Mouse (Mus musculus): ENCODE results near the gene Tsfm. TPM values are rescaled to one million over a fixed set of nuclear protein-coding genes. Genes with fewer than 3 reads are reported as not detected.
"Not testable (repeated sequence)": the region's sequence is repeated elsewhere in the genome, so short reads cannot be mapped to it uniquely, and the experiment has no call there.

Gene Tsfm
- total RNA-seq, 2 experiments from 2014 or later: 65.1 to 68.0 TPM

DNA sequence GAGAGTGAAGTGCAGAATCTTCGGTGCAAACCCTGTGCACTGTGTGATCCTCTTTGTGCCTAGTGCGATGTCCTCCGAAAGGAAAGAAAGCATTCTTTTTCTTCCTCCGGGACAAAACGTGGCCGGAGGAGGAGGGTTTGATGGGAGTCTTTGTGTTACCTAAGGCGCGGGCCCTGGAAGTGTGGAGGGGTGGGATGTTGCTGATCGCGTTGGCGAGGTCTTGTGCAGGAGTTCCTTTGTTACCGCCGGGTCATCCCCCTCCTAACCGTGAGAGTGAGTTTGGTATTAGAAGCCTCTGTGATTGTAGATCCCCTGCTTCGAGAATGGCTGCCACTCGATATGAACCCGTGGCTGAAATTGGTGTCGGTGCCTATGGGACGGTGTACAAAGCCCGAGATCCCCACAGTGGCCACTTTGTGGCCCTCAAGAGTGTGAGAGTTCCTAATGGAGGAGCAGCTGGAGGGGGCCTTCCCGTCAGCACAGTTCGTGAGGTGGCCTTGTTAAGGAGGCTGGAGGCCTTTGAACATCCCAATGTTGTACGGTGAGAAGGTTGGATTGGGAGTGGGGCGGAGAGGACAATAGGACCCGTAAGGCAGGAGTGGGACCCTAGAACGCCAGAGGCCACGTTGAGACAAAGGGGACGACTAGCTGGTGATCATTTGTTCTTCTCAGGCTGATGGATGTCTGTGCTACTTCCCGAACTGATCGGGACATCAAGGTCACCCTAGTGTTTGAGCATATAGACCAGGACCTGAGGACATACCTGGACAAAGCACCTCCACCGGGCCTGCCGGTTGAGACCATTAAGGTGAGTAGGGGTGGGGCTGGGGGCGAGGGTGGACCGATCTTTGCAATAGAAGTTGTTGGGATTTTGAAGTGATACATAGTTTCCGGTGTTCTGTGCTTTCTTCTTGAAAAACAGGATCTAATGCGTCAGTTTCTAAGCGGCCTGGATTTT is 33.6 kb upstream of the Tsfm start:
- no peak for DNase-seq

DNA sequence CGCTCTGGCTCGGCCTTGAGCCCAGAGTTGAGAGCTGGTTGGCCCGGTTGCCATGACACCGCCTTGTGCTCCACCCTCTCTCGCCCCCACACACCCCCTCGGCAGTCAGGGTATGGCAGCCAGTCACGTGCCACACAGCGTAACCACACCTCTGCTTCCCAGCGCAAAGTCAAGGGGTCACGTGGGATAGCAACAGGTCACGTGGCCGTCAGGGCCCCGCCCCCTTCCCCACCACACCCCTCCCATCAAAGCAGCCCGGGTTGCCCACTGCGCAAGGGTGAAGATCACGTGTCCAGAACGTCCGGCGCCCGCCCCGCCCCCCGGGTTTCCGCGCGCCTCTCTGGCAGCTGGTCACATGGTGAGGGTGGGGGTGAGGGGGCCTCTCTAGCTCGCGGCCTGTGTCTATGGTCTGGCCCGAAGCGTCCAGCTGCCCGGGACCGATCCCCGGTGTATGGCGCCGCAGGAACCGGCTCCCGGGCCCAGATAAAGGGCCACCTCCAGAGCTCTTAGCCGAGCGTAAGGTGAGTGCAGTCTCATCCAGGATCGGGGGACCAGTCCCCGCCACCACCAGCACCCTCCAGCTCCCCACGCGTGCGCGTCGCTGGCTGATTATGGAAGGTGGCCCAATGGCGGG is 32.7 kb upstream of the Tsfm start, which contains the start of gene Cdk4:
Gene Cdk4, plus strand, starts transcription at position 296 of the 634 bp plus-strand sequence.
- DNase-seq: peak; percentile 99

DNA sequence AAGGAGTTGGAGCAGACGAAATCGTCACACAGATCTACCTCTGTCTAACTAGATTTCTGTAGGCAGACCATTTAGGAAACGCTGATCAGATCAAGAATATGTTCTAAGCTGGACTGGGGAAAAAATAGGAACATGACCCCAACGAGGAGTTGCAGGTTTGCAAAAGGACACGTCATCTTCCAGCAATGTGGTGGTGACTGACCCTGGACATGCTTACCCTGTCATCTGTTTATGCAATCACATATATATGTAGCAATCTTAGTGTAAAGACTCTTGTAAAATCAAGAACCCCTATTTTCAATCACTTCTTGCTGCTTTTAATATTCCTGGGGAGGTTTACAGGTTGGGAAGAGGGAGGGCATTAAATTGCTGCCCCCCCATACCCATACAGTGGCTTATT is 31.9 kb upstream of the Tsfm start:
- no peak for DNase-seq

DNA sequence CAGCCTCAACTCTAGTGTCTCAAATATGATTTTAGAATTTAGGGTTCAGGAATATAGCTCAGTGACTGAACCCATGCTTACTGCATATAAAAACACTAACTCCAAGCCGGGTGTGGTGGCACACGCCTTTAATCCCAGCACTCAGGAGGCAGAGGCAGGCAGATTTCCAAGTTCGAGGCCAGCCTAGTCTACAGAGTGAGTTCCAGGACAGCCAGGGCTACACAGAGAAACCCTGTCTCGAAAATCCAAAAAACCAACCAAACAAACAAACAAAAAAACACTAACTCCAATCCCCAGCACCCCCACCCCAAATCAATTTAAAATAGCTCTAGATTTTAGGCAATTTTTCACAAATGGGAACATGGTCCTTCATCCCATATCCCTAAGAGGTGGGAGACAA is 31.5 kb upstream of the Tsfm start:
- DNase-seq: not testable (repeated sequence)

DNA sequence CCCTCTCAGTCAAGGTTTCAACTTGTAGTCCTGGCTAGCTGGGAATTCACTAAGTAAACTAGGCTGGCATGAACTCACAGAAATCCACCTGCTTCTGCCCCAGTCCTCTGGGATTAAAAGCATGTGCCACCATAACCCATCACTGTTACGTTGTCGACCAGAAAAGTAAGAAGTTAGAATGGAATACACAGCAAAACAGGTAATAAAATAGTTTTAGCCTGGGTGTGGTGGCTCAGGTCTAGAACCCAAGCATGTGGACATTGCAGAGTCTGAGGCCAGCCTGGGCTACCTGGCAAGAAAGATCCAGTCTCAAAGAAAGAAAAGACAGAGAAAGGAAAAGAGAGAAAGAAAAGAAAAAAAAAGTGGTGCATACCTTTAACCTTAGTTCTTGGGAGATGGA is 30.9 kb upstream of the Tsfm start:
- no peak for DNase-seq

DNA sequence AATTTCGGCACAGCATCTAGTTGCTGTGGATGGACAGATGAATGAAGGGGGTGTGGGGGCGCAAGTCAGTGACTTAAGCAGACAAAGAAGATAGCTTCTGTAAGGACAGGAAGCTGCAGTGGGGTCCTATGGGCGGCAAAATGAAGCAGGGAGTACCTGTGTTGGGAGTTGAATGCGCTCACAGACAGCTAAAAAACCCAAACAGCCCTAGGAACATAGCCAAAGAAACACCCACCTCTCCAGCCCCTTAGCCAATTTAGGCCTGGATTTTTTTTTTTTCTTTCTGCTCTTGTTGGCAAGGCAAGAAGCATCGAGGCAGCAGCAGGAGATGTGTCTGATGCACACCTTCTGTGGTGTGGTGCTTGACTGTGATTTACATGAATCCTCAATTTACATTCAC is 30.4 kb upstream of the Tsfm start:
- no peak for DNase-seq

DNA sequence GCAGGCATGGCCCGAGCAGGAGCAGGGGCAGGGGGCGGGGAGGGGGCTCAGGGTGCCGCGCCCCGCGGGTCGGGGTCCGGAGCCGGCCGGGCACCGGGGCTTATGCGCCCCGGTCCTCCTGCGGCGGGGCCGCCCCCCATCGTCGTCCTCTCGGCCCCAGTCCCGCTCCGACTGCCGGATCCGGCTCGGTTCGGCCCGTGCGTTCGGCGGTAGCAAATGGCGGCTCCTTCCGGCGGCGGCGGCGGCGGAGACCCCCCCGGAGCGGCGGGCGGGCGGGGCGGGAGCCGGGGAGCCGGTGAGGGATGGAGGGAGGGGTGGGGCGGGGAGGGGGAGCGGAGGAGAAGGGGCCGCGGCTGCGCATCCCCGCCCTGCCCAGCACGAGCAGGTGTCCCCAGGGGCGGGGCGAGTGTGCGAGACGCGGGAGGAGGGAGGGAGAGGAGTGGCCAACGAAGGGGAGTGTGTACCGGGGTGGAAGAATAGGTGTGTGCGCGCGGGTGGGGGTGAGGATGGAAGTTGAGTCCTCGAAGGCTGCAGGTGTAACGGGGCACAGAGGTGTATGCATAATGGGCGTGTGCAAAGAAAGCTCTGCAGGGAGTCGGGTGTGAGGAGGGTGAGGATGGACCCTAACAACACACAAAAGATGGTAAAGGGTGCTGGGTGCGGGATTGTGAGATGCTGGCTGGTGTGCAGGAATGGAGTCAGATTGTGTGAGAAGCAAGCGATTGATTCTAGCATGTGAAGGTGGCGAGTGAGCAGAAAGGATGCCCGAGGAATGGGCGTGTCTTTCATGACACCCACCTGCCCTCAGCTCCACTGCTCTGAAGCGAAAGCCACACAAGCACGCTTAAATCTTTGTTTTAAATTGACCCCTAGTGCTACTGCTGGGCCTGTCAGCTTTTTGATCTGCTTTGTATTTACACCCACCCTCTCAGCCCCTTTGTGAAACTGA is 29.6 kb upstream of the Tsfm start, which contains the start of gene March9:
Gene March9, minus strand, starts transcription at position 217 of the 949 bp plus-strand sequence.
- peak; percentile 44 for DNase-seq

DNA sequence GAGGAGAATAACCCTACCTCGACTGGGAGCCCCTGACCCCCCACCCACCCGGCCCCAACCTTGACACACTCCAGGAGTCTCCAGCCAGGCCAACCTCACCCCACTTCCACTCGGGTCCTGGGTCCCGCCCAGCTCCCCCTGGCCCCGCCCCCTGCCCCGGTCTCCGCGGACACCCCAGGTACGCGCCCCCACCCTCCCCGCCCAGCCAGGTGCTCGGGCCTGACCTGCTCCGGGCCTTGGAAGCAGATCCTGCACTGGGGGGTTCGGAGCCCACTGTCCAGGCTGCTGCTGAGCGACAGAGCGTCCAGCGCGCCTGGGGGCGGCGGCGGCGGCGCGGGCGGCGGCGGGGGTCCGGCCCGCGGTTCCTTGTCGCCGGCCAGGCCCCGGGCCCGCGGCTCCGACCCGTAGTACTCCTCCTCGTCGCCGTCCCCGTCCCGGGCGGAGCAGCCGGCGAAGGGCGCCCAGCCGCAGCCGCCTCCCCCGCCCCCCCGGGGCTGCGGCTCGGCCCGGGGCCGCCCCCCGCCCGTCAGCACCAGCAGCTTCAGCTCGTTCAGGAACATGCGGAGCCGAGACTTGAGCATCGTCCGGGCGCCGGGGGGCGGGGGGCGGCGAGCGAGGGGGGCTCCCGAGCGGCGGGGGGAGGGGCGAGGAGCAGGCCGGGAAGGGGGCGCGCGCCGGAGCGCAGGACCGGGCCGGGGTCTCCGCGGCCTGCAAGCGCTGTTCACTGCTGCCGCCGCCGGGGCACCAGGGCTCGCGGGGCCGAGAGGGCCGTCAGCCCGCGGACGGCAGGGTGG is 28.7 kb upstream of the Tsfm start:
- DNase-seq: no peak

DNA sequence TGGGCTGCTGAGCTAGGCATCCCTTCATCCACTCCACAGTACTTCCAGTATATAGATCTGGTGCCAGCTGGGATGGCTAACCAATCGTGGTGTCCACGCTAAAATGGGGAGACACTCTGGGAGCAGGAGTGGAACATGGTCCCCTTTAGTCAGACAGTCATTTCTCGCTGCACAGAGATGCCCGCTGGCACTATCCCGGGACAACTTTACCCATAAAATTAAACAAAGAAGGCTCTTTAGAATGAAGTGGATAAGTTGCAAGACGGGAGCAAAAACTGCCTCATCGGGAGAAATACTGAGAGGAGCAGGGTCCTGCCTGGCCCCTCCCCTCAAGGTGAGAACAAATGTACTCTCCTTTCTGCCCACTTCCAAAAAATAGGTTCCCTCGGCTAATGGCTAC is 28.1 kb upstream of the Tsfm start:
- no peak for DNase-seq

DNA sequence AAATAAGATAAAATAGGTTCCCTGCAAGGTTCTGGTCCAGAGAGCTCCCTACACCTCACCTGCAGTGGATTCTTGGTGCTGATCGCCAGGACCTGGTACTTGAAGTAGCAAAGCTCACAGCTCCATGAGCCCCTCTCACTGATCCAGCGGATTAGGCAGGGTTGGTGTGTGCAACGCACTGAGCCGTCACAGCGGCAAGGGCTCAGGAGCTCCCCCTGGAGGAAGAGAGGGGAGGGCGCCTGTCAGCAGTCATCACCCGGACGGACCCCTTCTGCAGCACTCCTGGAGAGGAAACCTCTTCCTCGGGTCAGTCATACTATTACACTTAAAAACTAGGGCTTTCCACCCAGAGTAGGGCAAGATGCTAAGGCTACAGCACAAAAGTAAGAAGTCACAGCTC is 27.5 kb upstream of the Tsfm start:
- peak; percentile 84 for DNase-seq

DNA sequence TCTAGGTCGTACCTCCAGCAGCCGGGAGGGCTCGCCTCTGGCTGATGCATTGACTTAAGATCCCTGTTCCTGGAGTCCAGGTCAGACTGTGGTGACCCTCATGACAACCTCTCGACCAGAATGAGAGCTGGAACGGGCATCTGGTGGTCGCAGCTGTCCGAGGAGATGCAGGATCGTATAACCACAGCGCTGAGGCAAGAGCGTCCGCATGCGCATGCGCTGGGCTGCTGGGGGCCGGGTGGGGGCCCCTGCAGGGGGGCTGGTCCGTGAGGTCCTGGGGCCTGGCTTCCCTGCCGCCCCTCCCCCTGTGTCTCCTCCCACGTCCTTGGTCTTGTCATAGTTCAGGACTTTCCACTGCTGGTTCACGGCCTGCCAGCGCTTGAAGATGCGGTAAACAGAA is 25.9 kb upstream of the Tsfm start:
- DNase-seq: no peak

DNA sequence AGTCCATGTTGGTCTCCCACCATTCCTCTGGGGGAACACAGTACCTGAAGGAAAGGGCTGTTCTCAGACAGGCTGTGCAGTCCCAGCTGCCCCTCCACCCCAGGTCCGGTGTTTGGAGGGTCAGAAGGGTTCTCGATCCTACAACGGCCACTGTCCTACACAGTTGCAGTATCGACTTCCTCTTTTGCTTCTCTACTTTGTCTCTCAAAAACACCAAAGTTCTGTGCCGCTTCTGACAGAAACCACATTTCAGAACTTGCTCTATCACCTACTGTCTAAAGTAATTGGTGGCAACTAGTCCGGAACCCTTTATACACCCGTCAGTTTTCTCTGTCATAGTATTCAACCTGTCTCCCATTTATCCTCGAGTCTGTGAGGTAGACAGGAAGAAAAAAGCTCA is 24.8 kb upstream of the Tsfm start:
- no peak for DNase-seq

DNA sequence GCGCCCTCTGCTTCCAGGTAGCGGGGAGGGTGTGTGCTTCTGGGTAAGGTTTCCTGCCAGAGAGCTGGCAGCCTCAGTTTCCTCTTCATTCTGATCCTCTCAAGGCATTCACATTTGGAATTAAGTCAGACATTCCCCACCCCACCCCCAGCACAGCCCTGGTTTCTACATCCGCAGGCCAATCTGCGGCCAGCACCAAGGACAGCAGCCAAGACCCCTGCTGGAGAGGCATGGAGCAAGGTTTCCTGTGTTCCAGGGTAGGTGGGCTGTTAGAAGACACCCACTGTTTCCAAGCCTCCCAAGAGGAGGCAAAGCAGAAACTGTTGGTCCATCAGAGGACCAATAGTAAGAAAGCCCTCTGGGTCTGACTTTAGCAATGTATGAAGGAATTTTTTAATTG is 24.0 kb upstream of the Tsfm start:
- peak; percentile 42 for DNase-seq

DNA sequence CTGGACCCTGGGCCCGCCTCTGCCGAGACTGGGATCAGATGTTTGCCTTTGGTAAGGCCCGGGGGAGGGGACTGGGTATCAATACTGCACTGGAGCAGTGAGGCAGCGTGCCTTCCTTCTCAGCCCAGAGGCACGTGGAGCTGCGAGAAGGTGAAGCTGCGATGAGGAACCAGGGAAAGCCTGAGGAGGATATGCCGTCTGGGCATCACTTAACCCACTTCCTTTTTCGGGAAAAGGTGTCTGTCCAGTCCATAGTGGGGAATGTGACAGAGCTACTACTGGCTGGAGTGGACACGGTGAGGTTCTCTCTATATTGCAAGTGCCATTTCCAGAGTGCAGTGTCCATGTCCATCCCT is 19.5 kb upstream of the Tsfm start:
- no peak for DNase-seq

DNA sequence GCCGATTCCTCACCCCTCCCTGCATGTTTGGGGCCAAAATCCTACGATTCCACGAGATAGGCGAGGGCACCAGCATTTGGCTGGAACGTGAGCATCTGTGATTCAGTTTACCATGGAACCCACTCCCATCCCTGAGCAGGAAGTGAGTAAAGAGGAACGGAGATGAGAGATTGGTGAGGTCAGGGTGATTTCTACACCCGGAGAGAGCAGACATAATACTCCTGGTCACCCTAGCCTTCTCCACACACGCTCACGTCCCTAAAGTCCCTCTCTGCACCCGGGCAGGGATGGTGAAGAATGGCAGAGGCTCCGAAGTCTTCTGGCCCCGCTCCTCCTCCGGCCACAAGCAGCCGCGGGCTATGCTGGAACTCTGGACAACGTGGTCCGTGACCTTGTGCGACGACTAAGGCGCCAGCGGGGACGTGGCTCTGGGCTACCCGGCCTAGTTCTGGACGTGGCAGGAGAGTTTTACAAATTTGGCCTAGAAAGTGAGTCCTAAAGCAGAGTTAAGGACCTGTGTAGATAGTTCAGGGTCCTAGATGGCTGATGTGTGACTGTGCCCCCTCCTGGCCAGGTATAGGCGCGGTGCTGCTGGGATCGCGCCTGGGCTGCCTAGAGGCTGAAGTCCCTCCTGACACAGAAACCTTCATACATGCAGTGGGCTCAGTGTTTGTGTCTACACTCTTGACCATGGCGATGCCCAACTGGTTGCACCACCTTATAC is 18.9 kb upstream of the Tsfm start:
- DNase-seq: no peak

DNA sequence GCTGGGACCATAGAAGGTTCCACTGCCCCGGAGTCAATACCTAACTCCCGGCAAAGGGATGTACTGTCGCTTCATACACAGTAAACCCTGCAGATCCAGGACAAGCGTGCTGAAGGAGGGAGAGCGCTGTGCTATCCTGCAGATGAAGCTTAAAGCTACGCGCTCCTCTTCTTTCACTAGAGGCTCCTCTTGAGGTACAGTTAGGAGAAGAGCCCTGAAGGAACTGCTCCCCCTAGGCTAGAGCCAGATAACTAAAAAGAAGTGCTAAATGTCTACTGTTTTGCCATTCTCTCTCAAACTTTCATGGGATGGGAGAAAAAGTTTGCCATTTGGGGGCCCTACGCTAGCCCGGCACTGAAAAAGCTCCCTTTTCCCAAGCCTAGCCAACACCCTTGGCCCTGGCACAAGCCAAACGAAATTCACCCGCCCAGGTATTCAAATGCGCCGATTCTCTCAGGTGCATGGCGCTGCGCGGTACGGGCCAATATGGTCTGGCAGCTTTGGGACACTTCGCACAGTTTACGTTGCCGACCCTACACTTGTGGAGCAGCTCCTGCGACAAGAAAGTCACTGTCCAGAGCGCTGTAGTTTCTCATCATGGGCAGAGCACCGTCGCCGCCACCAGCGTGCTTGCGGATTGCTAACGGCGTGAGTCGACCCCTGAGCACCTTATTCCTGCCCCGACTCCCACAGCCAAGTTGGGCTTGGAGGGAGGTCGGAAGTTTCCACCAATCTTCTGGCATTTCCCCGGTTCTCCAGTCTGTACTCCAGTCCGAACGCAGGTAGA is 18.2 kb upstream of the Tsfm start:
- no peak for DNase-seq

DNA sequence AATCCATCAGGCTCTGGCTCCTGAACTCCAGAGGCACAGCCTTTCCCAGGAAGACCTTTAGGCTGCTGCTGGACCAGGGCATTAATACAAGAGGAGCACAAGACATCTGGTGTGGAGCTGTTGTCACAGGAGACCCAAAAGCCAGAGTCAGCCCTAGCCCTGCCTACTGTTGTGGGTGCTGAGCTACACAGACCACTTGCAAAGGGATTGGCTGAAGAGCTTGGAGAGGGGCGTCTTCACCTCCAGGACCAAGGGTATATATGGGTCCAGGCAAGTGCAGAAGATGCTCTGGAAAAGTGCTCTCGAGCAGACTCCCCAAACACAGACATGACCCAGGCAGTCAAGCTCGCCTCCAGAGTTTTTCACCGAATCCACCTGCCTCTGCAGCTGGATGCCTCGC is 17.3 kb upstream of the Tsfm start, which contains the start of gene Cyp27b1:
Gene Cyp27b1, plus strand, starts transcription at position 297 of the 400 bp plus-strand sequence.
- DNase-seq: no peak

DNA sequence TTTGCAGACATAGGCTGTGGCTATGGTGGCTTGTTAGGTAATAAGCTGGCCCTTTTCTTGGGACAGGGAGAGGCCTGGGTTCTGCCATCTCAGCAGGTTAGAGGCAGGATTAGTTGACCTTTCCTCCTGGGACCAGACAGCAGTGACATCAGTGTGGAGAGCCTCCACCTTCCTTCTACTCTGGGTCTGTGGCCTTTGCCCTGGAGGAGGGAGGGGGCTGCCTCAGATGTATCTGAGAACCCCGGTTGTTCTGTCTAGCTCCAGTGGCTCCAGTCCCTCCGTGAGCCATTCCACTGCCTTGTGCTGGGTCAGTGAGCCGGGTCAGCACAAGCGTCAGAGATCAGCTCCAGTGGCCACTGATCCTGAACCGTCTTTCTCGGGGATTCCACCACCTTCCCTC is 12.5 kb upstream of the Tsfm start:
- no peak for DNase-seq

DNA sequence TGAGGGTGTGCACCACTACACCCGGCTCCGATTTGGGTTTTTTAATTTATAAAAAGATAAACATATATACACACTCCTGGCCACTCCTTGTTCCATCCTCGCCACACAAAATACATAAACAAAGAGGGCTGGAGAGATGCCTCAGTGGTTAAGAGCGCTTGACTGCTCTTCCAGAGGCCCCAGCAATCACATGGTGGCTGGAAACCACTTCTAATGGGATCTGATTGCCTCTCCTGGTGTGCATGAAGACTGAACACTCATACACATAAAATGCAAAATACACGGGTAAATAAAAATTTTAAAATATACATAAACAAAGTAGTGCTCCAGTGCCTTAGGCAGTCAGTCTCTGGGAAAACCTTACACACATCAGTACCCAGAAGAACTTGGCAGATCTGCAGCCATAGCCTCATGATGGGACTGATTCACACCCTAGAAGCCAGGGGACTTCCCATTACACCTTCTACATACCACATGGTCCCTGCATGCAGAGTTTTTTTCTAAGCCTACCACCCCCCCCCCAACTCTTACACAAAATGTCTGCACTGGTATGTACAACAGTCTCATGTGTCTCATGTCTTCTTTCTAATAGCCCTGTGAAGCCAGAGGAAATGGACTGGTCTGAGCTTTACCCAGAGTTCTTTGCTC is 12.0 kb upstream of the Tsfm start:
- DNase-seq: no peak

All from heart, postnatal 4 days (tissue).